Mouse (Mus musculus) kidney, postnatal 10 days (tissue): ENCODE results near the gene Cops8.

Source experiments
- DNase-seq: peaks from one replicate; pipeline ENCODE4 v3.0.0; 2021; ENCODE audit warnings: mixed read lengths

Gene Cops8

GRCm38 (mm10) chr1:90602759-90603560 is at the start of gene Cops8:
Cops8 (plus strand) TSS chr1:90602981.
- DNase-seq: peak; percentile 99

DNA sequence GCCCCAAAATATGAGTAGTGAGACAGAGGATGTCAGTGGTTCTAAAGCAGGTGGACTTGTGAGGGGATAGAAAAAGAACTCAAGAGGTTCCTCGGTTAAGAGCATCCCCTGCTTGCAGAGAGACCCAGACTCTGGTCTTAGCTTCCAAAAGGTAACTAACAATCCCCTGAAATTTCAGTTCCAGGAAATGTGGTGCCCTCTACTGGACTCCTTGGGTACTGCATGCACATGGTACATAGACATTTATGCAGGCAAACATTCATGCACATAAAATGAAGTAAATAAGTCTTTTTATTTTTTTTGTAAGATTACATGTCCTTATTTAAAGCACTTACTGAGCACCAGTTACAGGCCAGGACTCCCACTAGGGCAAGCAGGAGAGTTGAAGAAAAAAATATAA is 45.6 kb upstream of the Cops8 start:
- peak; percentile 28 for DNase-seq

- DNase-seq: peak; percentile 19
Observed at GRCm38 (mm10) chr1:90560942-90561726, 41.6 kb upstream of the Cops8 start.

GRCm38 (mm10) chr1:90563945-90564344 is 38.8 kb upstream of the Cops8 start:
- no peak for DNase-seq

DNA sequence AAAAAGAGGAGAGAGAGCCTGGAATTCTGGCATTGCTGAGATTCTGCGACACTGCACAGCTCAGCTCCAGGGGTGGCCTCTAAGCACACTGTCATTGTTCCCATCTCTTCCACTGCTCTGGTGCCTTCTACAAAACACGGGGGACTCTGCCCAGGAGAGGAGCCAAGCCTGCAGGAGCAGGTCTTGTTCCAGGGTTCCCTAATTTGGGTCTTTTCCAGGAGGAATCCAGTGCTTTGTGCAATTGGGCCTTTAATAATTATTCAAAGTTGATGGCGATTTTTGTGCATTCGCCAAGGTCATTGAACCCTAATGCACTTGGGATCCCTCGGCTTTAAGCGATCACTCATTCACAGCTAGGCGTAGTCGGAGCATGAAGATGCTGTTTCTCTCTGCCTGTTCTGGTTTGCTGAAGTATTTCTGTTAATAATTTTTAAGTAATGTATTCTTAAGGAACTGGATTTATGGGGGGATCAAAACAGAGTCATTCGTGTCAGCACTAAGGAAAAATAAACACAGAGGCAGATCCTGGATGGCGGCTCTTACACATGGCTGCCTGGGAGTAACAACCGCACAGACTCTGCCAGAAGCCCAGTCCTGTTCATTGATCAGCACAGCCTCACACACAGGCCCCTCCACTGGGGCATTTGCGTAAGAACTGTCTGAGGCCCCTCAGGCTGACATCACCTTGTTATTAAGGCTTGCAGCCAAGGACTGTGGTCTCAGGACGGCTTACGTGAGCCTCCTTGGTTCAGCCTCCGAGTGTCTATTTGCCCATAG is 35.9 kb upstream of the Cops8 start:
- peak; percentile 55 for DNase-seq

DNA sequence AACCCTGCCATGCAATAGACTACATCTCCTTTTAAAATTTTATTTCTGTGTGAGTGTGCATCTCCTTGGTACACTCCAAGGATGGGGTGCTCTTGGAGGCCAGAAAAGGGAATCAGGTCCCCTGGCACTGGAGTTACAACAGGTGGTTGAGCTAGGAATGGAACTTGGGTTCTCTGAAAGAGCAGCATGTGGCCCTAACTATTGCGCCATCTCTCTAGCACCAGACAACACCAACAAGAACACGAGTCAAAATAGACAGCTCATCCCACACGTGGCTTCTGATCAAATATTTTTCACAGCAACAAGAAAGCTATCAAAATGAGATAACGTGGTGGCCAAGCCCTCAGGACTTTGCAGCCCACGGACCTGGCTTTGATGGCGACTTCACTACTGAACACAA is 28.9 kb upstream of the Cops8 start:
- DNase-seq: no peak

- no peak for DNase-seq
Observed at GRCm38 (mm10) chr1:90574845-90575244, 27.9 kb upstream of the Cops8 start.

- DNase-seq: peak; percentile 22
Observed at GRCm38 (mm10) chr1:90577417-90577816, 25.4 kb upstream of the Cops8 start.

GRCm38 (mm10) chr1:90582635-90583034 is 20.1 kb upstream of the Cops8 start:
- DNase-seq: no peak

DNA sequence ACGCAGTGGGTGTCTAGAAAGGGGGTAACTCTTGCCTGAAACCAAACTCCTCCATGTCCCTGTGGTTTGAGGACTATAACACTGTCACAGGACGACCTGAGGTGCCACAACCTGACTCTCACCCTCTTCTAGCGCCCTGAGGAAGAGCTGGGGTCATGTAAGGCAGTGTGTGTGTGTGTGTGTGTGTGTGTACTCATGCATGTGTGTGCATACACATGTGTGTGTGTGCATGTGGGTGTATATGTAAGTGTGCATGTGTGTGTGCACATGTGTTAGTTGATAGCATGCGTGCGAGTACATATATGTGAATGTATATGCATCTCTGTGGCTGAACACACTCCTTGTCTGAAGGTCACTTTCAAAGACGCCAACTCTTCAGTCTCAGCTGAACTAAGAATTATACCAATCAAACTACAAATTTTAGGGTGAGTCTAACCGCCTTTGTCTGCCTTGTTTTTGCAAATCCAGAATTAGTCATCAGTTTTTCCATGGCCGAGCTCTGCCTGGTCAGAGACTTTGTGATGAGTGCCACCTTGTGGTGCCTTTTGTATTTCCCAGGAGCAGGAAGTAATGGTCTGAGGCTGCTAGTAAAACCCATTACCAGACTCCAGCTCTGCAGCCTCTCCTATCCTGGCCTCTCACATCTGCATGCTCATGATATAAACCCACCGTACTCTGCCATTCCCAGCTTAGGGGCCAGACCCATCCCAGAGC is 14.6 kb upstream of the Cops8 start:
- peak; percentile 93 for DNase-seq

- peak; percentile 82 for DNase-seq
Observed at GRCm38 (mm10) chr1:90590797-90591196, 12.0 kb upstream of the Cops8 start.

- DNase-seq: peak; percentile 92
Observed at GRCm38 (mm10) chr1:90592784-90593183, 10.0 kb upstream of the Cops8 start.

GRCm38 (mm10) chr1:90599226-90599625 is 3.6 kb upstream of the Cops8 start:
- peak; percentile 82 for DNase-seq

- DNase-seq: no peak
Observed at GRCm38 (mm10) chr1:90601096-90601495, 1.7 kb upstream of the Cops8 start.

GRCm38 (mm10) chr1:90603561-90603887 is 743 bp downstream of the Cops8 start:
- no peak for DNase-seq

- DNase-seq: no peak
Observed at GRCm38 (mm10) chr1:90609363-90609762, 6.6 kb downstream of the Cops8 start.

GRCm38 (mm10) chr1:90617258-90617657 is 14.5 kb downstream of the Cops8 start:
- DNase-seq: peak; percentile 74

DNA sequence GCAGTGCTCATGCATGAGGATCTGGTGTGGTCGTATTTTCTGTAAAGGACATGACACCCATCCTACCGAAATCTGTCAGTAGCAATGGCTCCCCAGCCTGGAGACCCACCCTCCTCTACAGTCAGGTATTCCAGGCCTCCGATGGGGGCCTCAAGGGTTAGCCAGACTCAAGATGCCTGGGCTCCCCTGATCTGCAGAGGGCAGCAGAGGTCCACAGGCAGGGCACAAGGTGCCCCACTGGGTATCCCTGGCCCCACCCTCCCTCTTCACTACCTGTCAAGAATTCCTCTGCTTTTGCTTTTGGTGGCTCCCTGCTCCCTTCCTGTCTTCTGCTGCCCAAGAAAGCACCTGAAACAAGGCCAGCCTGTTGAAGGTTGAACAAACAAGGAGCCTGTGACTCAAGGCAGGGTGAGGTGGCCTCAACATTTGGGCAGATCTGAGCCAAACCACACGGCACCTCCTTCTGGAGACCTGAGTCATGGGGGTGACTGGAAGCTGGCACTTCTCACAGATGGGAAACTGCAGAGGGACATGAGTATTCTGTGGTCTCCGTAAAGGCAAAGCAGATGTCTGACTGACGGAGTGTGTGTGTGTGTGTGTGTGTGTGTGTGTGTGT is 30.7 kb downstream of the Cops8 start:
- DNase-seq: no peak

DNA sequence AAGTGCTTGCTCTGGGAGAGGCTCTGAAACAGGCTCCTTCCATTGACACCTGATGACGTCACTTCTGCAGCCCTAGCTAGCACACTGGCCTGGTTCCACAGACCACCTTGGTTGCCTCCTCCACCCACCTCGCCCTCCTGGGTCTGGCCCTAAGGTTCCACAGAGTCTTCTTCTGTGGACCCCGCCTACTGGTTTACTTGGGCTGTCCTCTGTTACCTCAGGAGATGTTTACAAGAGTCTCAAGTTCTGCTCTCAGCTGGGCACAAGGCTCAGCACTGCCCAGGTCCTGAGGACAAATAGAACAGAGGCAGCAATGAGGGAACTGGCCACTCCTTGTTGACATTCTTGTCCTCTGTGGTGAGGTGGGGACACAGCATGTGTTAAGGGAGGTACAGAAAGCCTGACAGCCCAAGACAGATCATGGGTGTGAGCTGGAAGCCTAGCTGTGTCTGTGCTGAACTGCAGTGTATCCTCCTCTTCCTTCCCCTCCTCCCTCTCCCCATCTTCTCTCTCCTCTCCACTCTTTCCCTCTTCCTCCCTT is 31.5 kb downstream of the Cops8 start:
- DNase-seq: no peak

DNA sequence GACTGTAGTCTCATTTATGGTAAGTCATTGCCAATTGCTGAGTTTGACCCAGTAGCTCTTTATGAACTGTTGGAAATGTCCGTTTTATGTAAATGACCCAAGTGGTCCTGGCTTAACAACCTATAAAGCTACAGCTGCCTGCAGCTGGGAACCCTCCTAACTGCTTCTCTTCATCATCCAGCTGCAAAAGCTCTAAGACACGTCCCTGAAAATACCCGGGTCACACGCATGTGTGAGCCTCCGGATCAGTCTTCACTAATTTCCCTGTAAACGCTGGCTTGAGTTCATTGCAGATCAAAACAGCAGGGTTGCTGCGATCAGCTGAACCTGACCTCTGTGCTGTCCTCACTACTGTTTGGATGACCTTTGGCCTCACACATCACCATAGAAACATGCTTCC is 35.6 kb downstream of the Cops8 start:
- peak; percentile 83 for DNase-seq

DNA sequence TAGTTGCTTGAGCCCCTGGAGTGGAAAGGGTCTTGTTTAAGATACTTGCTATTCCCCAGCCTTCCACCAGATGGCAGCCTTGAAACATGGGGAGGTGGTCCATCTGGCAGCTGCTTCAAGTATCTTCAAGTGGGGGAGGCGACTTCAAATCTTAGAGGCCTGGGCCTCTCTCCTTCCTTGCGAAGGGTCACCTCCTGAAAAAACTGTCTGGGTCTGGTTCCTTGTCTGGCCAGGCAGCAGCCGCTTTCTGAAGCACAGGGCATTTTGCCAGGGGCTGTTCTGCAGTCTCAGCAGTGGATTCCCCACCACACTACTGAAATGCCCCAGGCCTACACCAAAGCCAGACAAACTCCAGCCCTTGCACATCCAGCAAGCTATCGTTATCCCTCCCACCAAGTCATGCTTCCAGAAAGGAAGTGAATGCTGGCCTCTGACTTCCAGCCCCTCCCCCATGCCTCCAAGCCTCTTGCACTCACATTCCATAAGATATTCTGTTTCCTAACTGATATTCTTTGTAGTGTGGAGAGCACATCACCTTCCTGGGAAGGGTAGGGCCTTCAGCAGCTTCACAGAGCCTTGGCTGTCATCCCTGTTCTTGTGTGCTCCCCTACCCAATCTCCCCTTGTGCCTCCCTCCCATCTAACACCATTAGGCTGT is 48.1 kb downstream of the Cops8 start:
- DNase-seq: peak; percentile 91
